Mouse (Mus musculus) urinary bladder, postnatal 10 days (tissue): ENCODE measurements at regions not wholly inside any gene's neighbourhood (a gene's known extent, or its start where the extent isn't known, plus 50 kb on each side); places are given as distances from the start of the nearest gene placed in this dataset.

Experiments used
- DNase-seq: peaks from one replicate; pipeline ENCODE4 v3.0.0; 2022; ENCODE audit warnings: low spot score

DNA sequence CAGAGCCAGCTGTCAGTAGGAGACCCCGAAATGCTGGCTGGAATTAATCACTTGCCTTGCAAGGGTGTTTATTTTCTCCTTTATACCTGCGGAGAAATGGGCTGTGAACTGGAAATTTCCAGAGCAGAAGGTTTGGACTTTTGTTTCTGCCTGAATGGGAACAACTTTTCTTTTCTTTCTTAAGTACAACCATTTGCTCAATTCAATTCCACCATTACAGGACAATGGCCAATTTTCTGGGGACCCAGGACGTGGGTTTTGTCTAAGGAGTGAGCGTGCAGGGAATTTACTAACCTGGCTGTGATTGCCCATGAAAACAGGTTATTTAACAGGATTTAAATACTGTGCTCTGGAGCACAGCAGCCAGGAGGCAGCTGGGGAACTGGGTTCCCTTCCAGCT, 195.1 kb upstream of the Sdk2 start:
- DNase-seq: no peak

DNA sequence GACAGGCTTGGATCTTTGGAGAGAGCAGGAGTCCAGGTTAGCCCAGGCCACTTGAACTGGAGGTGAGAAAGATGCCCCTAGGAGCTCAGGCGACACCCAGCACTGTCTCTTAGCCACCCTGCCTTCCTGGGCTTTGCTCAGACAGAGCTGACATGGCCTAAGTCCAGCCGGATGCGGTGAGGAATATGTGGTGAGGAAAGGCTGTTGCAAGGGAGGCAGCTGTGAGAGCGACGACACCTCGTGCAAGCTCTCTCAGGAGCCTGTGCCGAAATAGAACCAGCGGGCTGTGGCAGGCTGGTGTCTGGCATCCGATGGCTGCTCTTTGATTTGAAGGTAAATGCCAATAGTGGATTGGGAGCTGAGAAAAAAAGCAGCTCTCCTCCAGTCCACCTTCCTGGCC, 191.4 kb upstream of the Sdk2 start:
- DNase-seq: no peak

DNA sequence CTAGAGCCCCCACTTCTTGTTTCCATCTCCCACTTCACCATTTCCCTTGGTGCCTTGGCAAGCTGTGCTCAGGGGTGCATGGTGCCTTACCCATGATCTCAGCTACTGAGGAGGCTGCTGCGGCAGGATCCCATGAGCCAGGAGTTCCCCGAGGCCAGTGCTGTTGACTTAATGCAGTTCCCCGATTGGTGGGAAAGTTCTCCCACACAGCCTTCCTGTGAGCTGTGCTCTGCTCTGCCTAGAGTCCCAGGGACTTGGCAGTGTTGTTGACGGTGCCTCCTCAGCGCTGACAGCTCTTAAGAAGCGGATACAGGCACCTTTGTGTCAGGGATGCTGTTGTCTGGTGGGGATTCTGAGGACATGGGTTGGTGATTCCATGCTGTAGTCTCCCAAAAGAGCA, 190.9 kb upstream of the Sdk2 start:
- no peak for DNase-seq

DNA sequence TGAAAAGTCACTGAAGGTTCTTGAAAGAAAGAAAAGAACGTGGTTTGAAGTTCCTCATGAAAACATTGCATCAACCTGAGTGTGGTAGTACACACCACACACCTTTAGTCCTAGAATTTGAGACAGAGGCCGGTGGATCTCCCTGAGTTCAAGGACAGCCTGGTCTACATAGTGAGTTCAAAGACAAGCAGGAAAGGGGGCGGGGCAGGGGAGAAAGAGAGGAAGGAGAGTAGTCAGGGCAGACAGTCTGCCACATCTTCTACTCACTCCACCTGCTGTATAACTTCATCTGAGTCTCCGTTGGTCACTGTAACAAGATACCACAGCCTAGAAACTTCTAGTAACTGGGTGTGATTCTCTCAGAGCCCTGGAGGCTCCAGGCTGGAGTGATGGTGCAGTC, 190.2 kb upstream of the Sdk2 start:
- no peak for DNase-seq

DNA sequence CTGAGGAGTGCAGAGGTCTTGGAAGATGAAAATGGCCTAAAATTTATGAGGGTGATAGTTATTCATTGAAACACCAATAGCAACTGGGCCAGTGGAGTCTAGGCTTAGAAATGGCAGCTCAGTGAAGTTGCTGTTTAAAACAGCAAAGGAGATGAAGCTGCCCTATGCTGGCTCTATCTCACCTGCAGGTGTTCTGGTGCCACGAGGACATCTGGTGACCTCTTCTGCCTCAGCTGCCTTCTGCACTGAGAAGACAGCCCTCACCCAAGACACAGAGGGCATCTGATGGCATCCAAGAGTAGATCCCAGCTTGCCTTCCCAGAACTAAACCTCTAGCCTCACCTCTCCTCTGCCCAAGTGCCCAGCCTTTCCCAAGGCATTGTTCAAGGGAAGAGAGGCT, 187.5 kb upstream of the Sdk2 start:
- DNase-seq: no peak

DNA sequence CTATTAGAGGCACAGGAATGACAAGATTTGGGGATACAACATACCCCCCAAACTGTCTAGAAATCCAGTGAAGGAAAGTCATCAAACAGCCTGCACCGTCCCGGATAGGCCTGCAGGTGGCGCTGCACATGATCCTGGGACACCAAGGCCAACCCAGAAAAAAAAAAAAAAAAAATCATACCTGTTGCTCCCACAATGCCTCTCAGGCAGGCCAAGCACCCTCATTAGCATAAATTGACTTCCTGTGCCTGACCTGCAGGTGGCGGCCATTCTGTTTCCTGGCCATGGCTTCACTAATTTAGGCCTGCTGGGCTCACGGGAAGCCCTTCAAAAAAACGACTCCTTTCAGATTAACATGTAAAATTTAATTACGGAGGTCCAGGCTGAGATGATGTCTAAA, 184.8 kb upstream of the Sdk2 start:
- DNase-seq: no peak

DNA sequence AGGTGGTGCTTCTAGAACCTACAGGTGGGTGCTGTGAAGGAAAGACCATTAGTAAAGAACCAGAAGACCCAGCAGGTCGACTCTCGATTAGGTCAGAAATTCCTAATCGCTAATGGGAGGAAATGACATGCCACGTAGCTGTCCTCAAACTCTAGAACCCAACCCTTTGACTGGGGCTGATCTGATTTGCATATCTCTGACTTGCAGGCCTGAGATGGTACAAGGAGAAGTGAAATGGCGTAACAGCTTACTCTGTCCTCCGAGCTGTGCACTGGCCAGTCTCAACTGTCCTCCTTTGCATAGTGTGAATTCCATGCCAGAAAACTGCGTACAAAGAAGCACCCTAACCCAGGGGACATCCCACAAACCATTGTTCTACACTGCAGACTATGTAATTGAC, 182.4 kb upstream of the Sdk2 start:
- no peak for DNase-seq

DNA sequence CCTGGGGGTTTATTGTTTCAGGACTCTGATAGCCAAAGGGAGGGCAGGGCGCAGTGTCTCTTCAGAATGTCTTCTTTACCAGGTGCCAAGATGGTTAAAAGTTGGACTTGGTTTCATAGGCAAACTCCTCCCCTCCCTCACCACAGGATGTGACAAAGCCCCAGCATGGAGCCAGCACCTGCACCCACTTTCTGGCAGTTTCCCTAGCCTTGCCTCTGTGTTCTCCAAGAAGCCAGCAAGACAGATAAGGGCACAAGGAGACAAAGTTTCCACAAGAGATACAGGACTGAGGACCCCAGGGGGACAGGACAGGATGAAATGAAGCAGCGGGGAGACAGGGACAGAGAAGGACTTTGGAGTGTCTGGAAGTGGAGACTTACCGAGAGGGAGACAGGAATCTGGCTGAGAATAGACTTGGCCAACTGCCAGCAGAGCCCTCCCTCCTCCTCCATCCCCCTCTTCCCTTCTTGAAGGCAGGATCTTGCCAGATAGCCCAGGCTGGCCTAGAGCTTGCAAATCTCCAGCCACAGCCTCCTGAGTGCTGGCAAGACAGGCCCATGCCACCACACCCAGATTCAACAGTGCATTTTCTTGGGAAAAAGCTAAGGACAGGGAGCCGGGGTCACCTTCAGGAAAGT, 181.5 kb upstream of the Sdk2 start:
- no peak for DNase-seq

DNA sequence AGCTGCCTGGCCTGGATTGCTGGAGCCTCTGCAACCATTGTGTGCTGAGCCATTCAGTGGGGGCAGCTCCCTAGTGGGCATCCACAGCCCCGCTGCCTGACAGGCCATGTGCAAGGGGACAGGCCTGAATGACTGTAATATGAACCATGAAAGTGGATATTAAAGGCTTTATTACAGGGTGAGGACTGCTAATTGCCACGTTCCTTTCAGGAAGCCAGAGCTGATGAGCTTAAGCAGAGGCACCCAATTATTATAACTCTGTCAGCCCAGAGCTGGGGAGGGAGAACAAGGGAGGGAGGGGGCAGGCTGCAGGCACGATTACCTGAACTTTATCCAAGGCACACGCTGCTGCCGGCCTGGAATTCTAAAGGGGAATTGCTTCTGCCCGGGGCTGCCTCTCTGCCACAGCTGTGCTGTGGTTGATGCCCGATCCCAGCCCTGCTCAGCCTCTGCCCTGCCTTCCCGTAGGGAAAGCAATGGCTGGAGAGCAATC, 172.5 kb upstream of the Sdk2 start:
- no peak for DNase-seq

DNA sequence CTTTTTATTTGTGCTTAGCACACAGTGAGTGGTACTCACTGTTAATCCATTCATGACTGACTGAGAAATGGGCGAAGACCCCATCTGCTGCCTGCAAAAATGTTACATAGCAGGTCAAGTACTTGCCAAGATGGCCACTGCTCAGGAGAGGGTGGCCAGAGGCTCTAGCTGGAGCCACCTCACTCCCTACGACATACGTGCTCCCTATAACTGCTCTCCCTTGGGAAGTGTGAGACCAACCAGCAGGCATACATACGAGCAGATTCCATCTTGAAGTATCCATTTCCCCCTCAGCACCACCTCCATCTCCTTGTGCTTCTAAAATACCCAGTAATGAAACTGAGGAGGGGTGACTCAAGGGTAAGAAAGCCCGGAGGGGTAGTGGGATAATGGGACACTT, 172.0 kb upstream of the Sdk2 start:
- no peak for DNase-seq

DNA sequence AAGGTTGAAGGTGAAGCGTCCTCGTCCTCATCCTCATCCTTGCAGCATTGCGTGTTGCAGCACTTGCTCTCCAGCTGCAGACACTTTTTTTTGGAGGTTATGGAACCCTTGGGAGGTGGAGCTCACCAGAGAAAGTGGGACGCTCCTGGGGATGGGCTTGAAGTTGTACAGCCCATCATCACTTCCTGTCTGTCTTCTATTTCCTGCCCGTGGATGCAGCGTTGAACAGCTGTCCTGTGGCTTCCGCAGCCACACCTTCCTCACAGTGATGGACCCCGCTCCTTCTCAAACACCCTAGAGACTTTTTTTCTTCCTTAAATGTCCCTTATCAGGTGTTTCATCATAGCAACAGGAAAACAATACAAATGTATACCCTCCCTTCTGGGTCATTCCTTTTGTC, 171.5 kb upstream of the Sdk2 start:
- no peak for DNase-seq

DNA sequence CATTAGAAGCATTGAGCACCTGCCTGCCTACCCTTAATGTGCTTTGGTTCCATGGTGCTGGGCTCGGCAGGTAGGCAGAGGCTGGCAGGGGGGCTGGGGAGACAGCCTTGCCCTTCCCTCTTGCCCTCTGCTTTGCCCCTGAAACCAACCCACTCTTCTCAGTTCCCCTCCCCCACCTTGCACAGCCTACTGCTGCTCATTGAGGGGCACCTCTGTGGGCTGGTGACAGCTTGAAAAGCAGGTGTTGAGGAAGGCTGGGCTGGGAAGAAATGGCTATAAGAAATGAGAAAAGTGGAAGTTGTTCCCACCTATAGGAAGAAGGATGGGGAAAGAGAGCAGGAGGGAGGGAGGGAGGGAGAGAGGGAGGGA, 167.7 kb upstream of the Sdk2 start:
- DNase-seq: no peak

DNA sequence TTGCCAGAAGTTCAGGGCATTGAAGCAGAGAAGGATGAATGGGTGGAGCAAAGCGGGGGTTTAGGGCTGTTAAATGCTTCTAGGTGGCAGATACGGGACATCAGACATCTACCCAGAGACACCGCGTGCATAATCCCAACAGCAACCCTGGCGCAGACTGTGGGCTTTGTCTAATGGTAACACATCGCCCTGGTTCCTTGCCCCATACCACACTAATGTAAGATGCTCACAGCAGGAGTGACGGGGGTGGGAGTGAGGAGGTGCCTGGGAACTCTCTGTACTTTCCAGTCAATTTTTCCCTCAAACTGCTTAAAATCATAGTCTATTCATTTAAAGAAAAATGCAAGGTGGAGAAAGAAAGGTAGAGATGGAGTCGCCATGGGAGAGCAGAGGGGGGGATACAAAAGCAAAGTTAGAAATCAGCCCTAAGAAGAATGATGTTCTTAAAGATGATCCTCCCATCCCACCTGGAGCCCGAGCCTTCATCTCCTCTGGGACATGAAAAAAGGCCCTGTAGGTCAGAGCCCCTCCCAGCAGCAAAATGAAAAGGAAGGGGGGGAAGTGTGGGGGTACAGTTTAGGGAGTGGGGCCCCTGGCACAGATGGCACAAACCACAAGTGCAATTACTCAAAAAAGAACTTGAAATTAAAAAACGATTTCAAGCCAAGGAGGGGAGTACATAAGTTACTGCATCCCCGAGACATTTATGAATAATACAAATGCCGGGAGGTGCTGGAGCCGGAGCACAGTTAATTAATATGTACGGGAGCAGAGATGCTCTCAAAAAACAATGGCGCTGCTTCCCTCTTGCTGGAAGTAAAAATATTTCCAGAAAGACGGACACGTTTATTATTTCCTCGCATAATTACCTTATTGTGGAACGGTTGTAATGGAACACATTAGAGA, 167.0 kb upstream of the Sdk2 start:
- DNase-seq: no peak

DNA sequence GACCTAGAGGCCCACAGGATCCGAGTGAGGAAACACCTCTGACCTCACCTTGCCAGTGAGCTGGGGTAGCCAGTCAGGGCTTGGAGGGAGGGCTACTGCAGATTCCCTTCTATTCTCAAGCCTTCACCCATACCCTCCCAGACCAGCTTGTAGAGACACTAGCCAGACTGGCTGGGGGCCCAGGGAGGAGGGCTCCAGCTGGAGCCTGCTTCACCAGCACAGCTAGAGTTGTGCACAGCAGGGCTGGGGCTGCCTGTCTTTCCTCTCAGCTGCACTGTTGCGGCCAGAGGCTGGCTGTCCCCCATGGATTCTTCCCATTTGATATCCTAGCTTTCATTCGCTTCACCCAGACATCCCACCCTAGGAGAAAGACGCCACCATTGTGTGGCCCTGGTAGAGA, 165.0 kb upstream of the Sdk2 start:
- DNase-seq: no peak

DNA sequence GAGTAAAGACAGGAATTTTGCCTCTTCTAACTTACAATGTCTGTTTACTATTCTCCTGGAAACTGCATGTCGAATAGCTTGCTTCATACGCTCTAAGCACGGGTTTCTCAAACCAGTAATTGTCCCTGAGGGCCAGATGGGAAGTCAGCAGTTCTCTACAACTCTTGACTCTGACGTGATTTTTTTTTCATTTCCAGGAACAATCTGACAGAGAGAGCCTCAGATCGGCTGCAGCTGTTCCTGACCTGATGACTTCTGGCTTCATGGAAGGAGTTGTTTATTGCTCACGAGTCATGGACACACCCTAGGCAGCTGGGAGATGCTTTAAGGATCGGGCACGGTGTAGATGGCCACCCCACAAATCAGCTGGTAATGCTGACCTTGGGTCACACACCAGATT, 162.9 kb upstream of the Sdk2 start:
- DNase-seq: no peak

DNA sequence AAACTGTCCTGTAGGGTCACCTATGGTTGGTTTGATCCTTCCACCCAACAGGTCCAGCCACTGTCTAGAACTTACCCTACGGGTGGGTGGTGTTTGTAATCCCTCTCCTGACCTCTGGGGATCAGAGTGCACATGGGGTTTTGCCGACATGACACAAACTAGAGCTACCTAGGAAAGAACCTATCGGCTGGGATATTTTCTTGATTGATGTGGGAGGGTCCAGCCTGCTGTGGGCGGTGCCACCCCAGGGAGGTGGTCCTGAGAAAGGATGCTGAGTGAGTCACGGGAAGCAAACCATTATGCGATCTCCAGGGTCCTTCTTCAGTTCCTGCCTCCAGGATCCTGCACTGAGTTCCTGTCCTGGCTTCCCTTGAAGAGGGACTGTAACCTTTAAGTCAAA, 162.3 kb upstream of the Sdk2 start:
- no peak for DNase-seq

DNA sequence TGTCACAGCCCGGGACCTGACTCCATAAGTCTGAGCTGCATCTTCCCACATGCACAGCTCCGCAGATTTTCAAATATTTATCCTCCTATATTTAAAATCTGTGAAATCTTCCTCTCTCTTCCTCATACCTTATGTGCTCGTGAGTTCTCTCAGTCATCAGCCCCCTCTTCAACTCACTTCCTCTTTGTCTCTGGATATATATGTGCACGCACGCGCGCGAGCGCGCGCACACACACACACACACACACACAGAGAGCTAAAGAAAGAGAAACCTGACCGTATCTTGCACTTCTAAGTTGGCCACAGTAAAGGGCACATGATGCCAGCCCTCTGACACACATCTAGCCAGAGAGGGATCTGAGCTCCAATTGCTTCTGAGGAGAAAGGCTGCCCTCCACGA, 159.7 kb upstream of the Sdk2 start:
- DNase-seq: no peak

DNA sequence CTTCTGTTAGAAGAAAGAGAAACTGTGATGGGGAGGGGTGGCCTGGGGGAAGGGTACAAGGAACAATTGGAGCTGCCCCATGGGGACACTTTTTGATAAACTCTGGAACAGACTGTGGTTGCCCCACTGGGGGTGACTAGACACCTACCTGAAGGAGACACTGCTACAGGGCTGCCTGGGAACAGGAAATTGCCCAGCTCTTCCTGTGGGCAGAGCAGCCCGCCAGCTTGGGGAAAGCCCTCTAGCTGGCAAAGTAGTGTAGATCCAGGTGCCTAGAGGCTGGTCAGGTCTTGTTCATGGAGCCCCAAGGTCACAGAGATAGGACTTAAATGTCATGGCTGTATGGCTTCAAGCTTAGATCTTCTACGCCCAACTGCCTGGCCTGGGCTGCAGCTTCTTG, 157.9 kb upstream of the Sdk2 start:
- DNase-seq: no peak

DNA sequence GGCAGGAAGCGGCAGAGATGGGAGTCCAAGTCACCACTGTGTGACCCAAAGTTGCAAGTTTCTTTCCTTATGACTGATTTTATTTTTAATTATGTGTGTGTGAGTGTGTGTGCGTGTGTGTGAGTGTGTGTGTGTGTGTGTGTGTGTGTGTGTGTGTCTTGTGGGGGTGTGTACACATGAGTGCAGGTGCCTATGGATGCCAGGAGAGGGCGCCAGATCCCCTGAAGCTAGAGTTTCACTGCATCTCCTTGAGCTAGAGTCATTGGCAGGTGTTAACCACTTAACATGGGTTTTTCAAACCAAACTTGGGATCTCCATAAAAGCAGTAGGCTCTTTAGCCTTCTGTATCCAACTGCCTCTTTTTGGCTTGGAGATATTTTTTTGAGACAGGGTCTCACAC, 156.2 kb upstream of the Sdk2 start:
- DNase-seq: no peak

DNA sequence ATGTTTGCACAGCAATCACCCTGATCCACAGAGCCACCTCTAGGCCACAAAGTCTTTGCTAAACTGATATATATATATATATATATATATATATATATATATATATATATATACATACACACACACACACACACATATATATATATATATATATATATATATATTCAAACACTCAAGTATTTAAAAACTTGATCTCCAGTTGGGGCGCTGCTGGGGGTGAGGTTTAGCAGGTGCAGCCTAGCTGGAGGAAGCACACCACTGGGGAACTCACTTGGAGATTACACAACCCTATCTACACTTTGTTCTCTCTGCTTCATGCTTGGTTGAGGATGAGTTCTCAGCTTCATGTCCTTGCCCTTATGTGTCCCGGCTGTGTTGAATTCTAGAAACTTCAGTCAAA, 153.6 kb upstream of the Sdk2 start:
- DNase-seq: no peak

DNA sequence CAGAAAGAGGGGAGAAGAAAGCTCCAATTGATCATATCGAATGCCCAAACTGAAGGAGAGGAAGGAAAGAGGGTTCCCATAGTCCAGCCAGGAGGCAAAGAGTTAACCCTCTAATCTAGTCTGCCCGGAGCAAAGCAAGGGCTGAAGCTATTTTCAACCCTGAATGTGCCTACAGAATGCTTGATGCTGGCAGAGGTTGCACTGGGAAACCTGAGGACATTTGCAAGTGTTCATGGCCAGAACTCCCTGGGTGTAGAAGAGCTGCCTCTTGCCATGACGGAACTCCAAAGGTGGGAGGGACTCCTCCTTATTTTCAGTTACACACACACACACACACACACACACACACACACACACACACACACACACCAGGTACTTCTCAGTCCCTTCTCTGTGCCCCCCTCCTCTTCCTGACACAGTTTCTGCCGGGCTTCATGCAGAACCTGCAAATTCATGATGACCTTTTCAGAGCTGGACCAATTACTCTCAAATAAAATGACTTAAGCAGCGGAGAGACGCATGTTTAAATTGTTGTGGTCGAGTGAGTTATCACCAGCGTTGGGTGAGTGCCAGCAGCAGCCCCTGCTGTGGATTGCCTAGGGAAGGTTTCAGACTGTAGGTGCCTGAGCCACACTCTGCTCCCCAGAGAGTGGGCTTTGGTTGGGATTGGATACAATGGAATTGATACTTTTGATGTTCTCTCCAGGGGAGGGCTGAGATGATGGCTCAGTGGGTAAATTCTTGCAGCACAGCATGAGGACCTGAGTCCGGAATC, 152.1 kb upstream of the Sdk2 start:
- DNase-seq: no peak

DNA sequence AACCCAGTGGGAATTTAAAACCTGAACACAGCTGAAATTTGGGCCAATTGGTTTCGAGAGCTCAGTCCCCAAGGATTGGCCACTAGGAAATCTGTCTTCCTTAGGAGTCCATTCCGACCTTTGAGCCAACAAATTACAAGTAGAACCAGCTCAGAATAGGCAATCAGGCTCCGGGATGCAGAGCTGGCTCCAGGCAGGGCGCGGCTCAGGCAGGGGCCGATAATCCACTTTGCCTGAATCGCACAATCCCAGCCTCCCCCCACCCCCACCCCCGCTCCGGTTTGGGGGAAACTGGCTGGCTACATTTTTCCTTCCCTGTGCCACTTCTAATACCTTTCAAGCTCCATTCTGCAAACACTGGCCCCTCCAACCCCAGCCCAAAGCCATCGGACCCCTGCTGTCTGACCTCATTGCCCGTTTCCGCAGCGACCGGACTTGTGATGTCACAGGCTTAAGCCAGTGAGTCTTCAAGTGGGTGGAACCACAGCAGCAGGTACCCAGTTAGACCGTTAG, 150.5 kb upstream of the Sdk2 start:
- no peak for DNase-seq

DNA sequence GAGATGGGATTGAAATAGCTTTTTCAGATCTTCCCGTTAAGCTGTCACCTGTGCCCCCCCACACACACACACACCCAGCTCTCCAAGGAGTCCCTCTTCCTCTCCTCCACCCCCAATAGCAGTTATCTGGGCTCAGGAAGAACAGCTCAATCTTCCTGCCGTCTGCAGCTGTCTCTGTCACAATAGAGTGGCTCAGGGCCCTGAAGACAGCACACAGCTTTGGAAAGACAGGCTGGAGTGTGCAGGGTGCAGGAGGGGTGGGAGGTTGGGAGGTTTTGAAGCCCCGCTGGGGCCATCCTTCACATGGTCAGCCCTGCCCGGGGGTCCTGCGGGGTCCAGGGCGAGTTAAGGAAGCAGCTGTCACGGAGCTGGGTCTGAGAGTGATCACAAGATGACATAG, 149.6 kb upstream of the Sdk2 start:
- DNase-seq: no peak
